Mouse (Mus musculus): ENCODE data around the gene Agbl1.

- TF ChIP-seq CTCF (IDR thresholded peaks at IDR 0.05), result no peak
- TF ChIP-seq POLR2A (IDR thresholded peaks at IDR 0.05; ENCODE audit: insufficient read depth, low read depth, low read length), result no peak
- TF ChIP-seq EP300 (IDR thresholded peaks at IDR 0.05; ENCODE audit: insufficient read depth, low read depth, low read length), result no peak
Measured at GRCm38 (mm10) chr7:76842146-76842545, 612.5 kb downstream of the Agbl1 start.
